Mouse (Mus musculus): ENCODE measurements around the gene Gjc2.
A peak's percentile ranks its signal among the peaks of the same experiment; 100 is the strongest.

GRCm38 (mm10) chr11:59202081-59202995, 19.3 kb upstream of the Gjc2 start, which contains the start of gene Mrpl55:
- TF ChIP-seq CTCF (IDR thresholded peaks at IDR 0.05; ENCODE audit: insufficient read depth, low read length) (no peak), POLR2A (IDR thresholded peaks at IDR 0.05; ENCODE audit: borderline replicate concordance, extremely low read depth, low read depth, low read length) (peak; percentile 80; the same call in 1 of the 2 replicates)
